Mouse (Mus musculus): Measurements from ENCODE around the gene Gjb1. TPM values are rescaled to one million over a fixed set of nuclear protein-coding genes. Genes with fewer than 3 reads are reported as not detected.
"Not testable (repeated sequence)": the region's sequence is repeated elsewhere in the genome, so short reads cannot be mapped to it uniquely, and the experiment has no call there.

The Gjb1 gene
- polyA plus RNA-seq, 1 experiment, result not detected

- WGBS, result 34% methylated on average over 4 of the region's 4 CpGs
- H3K4me1 ChIP-seq (ENCODE audit: control insufficient read depth, insufficient read depth, low read length), result no peaks in the 10 kb centered on the region
- TF ChIP-seq CTCF (IDR thresholded peaks at IDR 0.05; ENCODE audit: insufficient read depth, low read depth, low read length) (no peak), POLR2A (IDR thresholded peaks at IDR 0.05; ENCODE audit: insufficient read depth, low read depth, low read length) (no peak)
- no peak overlapping the region for H3K27ac ChIP-seq (ENCODE audit: insufficient read depth, low read depth, low read length)
- H3K4me3 ChIP-seq (ENCODE audit: insufficient read depth, low read depth, low read length), result no peak overlapping the region
Measured at GRCm38 (mm10) chrX:101346475-101346874, 29.7 kb upstream of the Gjb1 start.

DNA sequence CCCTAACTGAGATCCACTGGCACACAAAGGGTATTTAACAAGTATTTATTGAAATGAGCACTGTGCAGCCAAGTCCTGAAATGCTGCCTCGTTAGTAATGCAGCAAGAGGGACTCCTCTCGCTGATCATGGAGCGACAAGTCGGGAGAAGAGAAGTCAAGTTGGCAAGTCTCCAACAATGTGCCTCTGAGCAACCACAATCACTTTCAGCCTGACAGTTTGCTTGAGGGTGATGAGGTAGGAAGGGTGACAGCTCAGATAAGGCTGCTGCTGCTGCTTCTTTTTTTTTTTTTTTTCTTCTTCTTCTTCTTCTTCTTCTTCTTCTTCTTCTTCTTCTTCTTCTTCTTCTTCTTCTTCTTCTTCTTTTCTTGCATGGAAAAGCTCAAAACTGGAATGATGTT lies 25.0 kb upstream of the Gjb1 start:
- 47% methylated on average over 4 of the region's 4 CpGs for WGBS
- no peak for TF ChIP-seq POLR2A (IDR thresholded peaks at IDR 0.05; ENCODE audit: insufficient read depth, low read depth, low read length)
- no peak for TF ChIP-seq CTCF (IDR thresholded peaks at IDR 0.05; ENCODE audit: insufficient read depth, low read depth, low read length)
- no peak overlapping the region for H3K4me3 ChIP-seq (ENCODE audit: insufficient read depth, low read depth, low read length)
- H3K4me1 ChIP-seq (ENCODE audit: control insufficient read depth, insufficient read depth, low read length), result no peaks in the 10 kb centered on the region
- H3K27ac ChIP-seq (ENCODE audit: insufficient read depth, low read depth, low read length), result no peak overlapping the region

DNA sequence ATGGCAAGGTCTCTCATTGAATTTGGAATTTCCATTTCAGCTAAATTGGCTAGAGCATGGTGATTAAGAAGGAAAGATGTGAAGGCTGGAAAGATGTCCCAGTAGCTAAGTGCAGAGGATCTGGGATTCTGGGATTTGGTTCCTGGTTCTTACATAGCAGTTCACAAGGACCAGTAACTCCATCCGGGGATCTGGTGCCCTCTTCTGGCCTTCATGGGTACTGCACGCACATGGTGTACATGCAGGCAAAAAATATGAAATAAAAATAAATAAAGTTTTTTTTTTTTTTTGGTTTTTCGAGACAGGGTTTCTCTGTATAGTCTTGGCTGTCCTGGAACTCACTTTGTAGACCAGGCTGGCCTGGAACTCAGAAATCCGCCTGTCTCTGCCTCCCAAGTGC lies 17.3 kb upstream of the Gjb1 start:
- 73% methylated on average over 4 of the region's 4 CpGs for WGBS
- H3K4me1 ChIP-seq (ENCODE audit: control insufficient read depth, insufficient read depth, low read length); H3K4me3 ChIP-seq (ENCODE audit: insufficient read depth, low read depth, low read length); H3K27ac ChIP-seq (ENCODE audit: insufficient read depth, low read depth, low read length): not testable (repeated sequence)

GRCm38 (mm10) chrX:101369001-101369400 lies 7.2 kb upstream of the Gjb1 start:
- no peak overlapping the region for H3K27ac ChIP-seq (ENCODE audit: insufficient read depth, low read depth, low read length)
- TF ChIP-seq POLR2A (IDR thresholded peaks at IDR 0.05; ENCODE audit: insufficient read depth, low read depth, low read length), result no peak
- TF ChIP-seq CTCF (IDR thresholded peaks at IDR 0.05; ENCODE audit: insufficient read depth, low read depth, low read length), result no peak
- 56% methylated on average over 7 of the region's 7 CpGs for WGBS

DNA sequence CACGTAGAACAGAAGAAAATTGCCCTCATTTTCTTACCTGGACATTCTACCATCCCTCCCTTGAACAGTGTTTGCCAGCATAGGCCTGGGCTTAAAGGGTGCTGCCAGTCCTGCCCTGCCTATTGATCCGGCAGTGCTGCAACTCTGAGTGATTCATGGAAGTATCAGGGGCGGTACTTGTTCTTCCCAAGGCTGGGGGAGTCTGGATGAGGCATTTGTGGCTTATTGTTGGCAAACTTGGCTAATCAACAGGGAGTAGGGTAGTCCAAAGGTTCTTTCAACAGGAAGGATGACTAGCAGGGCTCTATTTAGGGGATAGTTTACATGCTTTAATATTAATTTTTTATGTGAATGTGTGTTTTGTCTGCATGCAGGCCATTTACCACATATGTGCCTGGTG lies 5.6 kb upstream of the Gjb1 start:
- H3K27ac ChIP-seq (ENCODE audit: insufficient read depth, low read depth, low read length), result no peak overlapping the region
- TF ChIP-seq CTCF (IDR thresholded peaks at IDR 0.05; ENCODE audit: insufficient read depth, low read depth, low read length) (no peak), POLR2A (IDR thresholded peaks at IDR 0.05; ENCODE audit: insufficient read depth, low read depth, low read length) (no peak)
- H3K4me3 ChIP-seq (ENCODE audit: insufficient read depth, low read depth, low read length), result no peak overlapping the region
- no peaks in the 10 kb centered on the region for H3K4me1 ChIP-seq (ENCODE audit: control insufficient read depth, insufficient read depth, low read length)
- WGBS, result 72% methylated on average over 3 of the region's 3 CpGs

More at GRCm38 (mm10) chrX:101369001-101369400, 7.2 kb upstream of the Gjb1 start:
- H3K4me1 ChIP-seq (ENCODE audit: control insufficient read depth, insufficient read depth, low read length), result no peaks in the 10 kb centered on the region
- H3K4me3 ChIP-seq (ENCODE audit: insufficient read depth, low read depth, low read length), result no peak overlapping the region

DNA sequence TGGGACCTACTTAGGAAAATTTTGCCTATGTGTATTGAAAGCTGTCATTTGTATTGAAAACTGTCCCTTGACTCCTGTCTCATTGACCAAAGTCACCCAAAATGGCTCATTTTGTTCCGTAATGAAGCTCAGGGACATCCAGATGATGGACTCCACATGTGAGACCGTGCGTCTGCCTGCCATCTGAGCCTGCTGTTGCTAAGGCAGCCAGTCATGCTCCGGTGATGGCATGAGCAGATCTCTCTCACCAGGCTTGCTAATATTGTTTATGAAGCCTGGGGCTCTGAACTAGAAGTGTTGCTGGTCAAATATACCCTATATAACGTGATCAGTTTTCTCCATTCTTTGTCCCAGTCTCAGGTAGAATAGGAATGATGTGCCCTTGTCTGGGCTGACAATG lies 3.2 kb upstream of the Gjb1 start:
- 85% methylated on average over 5 of the region's 5 CpGs for WGBS
- Histone ChIP-seq H3K4me1 (ENCODE audit: control insufficient read depth, insufficient read depth, low read length) (no peaks in the 10 kb centered on the region), H3K4me3 (ENCODE audit: insufficient read depth, low read depth, low read length) (no peak overlapping the region), H3K27ac (ENCODE audit: insufficient read depth, low read depth, low read length) (no peak overlapping the region)
- no peak for TF ChIP-seq CTCF (IDR thresholded peaks at IDR 0.05; ENCODE audit: insufficient read depth, low read depth, low read length)
- no peak for TF ChIP-seq POLR2A (IDR thresholded peaks at IDR 0.05; ENCODE audit: insufficient read depth, low read depth, low read length)

GRCm38 (mm10) chrX:101377076-101377475 lies 898 bp downstream of the Gjb1 start:
- Histone ChIP-seq H3K27ac (ENCODE audit: insufficient read depth, low read depth, low read length) (no peak overlapping the region), H3K4me3 (ENCODE audit: insufficient read depth, low read depth, low read length) (no peak overlapping the region), H3K4me1 (ENCODE audit: control insufficient read depth, insufficient read depth, low read length) (0 out of 2 replicates have a peak, but pooled peaks cover 2% of the 10 kb centered on the region)
- no peak for TF ChIP-seq POLR2A (IDR thresholded peaks at IDR 0.05; ENCODE audit: insufficient read depth, low read depth, low read length)
- WGBS, result 78% methylated on average over 4 of the region's 4 CpGs

- WGBS, result 68% methylated on average over 1 of the region's 1 CpGs
- no peak for TF ChIP-seq POLR2A (IDR thresholded peaks at IDR 0.05; ENCODE audit: insufficient read depth, low read depth, low read length)
- TF ChIP-seq CTCF (IDR thresholded peaks at IDR 0.05; ENCODE audit: insufficient read depth, low read depth, low read length), result no peak
- Histone ChIP-seq H3K27ac (ENCODE audit: insufficient read depth, low read depth, low read length) (no peak overlapping the region), H3K4me3 (ENCODE audit: insufficient read depth, low read depth, low read length) (no peak overlapping the region), H3K4me1 (ENCODE audit: control insufficient read depth, insufficient read depth, low read length) (peaks cover 13% of the 10 kb centered on the region)
Measured at GRCm38 (mm10) chrX:101379744-101380143, 3.6 kb downstream of the Gjb1 start.

DNA sequence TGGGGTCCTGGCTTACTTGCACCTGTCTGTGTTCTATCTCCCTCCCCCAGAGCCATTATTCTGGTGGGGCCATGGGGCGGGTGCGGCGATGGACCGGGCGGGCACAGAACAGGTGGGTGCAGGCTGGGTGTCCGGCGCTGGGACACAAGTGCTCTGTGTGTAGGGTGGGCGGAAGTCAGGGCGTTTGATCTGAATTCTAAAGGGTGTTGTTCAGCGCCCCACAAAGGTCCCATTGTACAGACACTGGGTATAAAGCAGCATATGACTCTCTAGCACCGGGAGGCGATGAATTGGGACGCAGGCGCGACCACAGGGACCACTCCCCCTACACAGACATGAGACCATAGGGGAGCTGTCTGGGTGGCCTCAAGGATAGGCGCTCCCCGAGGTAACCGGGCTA lies 7.3 kb downstream of the Gjb1 start:
- peaks cover 19% of the 10 kb centered on the region for H3K4me1 ChIP-seq (ENCODE audit: control insufficient read depth, insufficient read depth, low read length)
- 59% methylated on average over 18 of the region's 18 CpGs for WGBS
- TF ChIP-seq CTCF (IDR thresholded peaks at IDR 0.05; ENCODE audit: insufficient read depth, low read depth, low read length) (no peak), POLR2A (IDR thresholded peaks at IDR 0.05; ENCODE audit: insufficient read depth, low read depth, low read length) (no peak)
- H3K4me3 ChIP-seq (ENCODE audit: insufficient read depth, low read depth, low read length), result no peak overlapping the region
- H3K27ac ChIP-seq (ENCODE audit: insufficient read depth, low read depth, low read length), result no peak overlapping the region

- peaks cover 19% of the 10 kb centered on the region for H3K4me1 ChIP-seq (ENCODE audit: control insufficient read depth, insufficient read depth, low read length)
- peak overlapping the region; percentile 55 for H3K4me3 ChIP-seq (ENCODE audit: insufficient read depth, low read depth, low read length)
- TF ChIP-seq CTCF (IDR thresholded peaks at IDR 0.05; ENCODE audit: insufficient read depth, low read depth, low read length) (no peak), POLR2A (IDR thresholded peaks at IDR 0.05; ENCODE audit: insufficient read depth, low read depth, low read length) (no peak)
- 26% methylated on average over 32 of the region's 32 CpGs for WGBS
- H3K27ac ChIP-seq (ENCODE audit: insufficient read depth, low read depth, low read length), result peak overlapping the region; percentile 37; the same call in 1 of the 2 replicates
Measured at GRCm38 (mm10) chrX:101384439-101385137, 8.4 kb downstream of the Gjb1 start.
